Mouse (Mus musculus) T-cell, adult 2 months (primary cell): Measurements from ENCODE around the gene Ssh1.

Experiments used
- DNase-seq: peaks from one replicate; pipeline ENCODE4 v3.0.0; 2022; ENCODE audit warnings: low spot score

The Ssh1 gene

DNA sequence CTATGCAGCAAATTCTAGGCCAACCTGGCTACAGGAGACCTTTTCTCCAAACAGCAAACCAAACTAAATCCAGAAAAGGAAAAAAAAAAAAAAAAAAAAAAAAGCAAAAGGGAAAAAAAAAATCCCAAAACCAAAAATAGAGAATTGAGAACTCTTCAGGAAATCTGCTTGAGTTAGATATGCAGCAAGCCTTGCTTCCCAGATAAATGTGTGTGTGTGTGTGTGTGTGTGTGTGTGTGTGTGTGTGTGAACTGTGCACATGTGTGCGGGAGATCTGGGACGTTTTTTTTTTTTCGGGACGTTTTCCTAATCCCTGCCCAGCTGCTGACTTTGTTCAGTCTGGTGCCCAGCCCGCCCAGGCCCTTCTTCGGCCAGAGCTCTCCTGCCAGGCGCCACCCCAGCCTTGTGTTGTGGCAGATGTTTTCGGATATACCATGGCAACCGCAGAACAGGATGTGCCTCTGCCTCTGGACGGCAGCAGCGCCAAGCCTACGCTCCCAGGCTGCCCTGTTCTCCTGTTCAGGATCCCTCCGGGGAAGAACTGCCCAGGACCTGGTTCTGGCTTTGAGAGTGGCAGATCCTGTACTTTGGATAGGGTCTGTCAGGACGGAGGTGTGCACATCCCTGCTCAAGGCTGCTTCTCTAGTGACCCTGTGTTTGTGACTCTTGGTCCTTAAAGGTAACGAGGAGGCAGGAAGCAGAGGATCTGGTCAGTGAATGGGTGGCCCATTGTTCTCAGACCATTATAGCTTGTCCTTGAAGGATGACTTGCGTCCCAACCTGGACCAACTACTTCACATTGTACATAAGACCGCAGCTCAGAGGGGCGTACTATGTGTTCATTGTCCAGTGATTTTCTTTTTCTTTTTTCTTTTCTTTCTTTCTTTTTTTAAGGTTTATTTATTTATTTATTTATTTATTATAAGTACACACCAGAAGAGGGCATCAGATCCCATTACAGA is 62.8 kb downstream of the Ssh1 start:
- DNase-seq = peak; percentile 35

GRCm38 (mm10) chr5:113929950-113930647 is 63.6 kb downstream of the Ssh1 start:
- no peak for DNase-seq

DNA sequence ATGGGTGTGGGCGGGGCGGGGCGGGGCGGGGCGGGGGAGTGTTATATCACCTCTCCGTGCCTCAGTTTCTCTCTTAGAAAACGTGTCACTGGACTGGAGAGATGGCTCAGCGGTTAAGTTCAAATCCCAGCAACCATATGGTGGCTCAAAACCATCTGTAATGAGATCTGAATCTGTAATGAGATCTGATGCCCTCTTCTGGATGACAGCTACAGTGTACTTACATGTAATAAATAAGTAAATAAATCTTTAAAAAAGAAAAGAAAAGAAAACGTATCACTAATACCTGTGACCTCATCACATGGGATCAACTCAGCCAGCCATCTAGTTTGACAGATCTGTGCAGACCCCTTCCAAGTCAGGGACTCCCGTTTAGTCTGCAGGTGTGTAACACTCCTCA is 64.2 kb downstream of the Ssh1 start:
- no peak for DNase-seq

GRCm38 (mm10) chr5:113924608-113925007 is 69.1 kb downstream of the Ssh1 start:
- DNase-seq = no peak

DNA sequence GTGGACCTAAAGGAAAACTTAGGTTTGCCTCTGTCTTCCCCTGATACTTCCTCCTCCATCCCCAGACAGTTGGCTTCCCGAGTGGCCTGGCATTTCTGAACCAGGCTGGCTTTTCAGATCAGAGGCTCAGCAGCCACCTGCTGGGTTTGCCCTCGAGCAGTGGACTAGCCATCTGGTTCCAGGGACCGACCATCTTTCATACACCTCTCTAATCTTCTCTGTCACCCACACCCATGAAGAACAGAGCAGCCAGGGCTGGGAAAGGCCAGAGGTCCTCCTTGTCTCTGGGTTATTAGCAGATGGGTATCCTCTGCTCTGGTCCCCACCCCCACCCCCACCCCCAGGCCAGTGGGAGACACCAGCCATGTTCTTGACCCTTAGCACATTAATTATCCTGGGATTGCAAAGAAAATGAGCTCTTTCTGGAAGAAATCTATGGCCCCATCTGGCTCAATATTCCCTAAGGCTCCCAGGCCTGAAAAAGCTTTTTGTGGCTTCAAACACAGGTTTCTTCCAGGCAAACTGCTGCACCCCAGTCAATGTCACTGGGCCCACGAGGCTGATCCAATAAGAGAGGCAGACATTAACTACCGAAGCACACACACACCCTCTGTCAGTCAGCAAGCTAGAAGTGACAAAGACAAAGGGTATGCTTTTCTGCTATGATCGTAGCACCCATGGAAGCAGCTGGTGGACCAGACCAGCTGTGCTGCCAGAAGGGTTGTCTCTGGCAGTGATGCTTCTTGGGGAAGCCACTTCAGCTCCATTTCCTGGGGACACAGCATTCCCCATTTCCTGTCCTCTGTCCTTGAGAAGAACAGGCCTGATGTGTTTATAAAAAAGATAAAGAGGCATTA is 72.2 kb downstream of the Ssh1 start:
- no peak for DNase-seq

- no peak for DNase-seq
Observed at GRCm38 (mm10) chr5:113919060-113919459, 74.6 kb downstream of the Ssh1 start.

GRCm38 (mm10) chr5:113918654-113919053 is 75.0 kb downstream of the Ssh1 start:
- peak; percentile 40 for DNase-seq

DNA sequence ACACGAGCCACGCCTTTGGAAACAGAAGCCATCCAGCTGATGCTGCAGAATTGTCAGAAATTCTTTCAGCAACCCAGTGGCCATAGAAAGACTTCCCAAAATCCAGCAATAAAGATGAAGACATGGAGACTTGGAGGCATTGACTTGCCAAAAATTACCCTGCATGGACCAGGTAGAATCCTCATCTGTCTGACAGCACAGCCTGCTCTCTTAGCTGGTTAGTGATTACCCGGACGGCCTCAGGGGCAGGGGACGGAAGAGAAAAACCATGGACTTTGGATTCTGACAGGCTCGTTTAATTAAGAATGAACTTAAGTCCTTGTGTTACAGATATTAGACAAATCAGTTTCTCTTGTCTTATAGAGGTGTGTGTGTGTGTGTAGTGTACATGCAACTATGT is 83.0 kb downstream of the Ssh1 start:
- no peak for DNase-seq

GRCm38 (mm10) chr5:113910065-113910701 is 83.5 kb downstream of the Ssh1 start:
- no peak for DNase-seq

GRCm38 (mm10) chr5:113908592-113909441 is 84.9 kb downstream of the Ssh1 start, which contains the start of gene Coro1c:
TSS of gene Coro1c (minus strand) at chr5:113908758.
- peak; percentile 98 for DNase-seq

DNA sequence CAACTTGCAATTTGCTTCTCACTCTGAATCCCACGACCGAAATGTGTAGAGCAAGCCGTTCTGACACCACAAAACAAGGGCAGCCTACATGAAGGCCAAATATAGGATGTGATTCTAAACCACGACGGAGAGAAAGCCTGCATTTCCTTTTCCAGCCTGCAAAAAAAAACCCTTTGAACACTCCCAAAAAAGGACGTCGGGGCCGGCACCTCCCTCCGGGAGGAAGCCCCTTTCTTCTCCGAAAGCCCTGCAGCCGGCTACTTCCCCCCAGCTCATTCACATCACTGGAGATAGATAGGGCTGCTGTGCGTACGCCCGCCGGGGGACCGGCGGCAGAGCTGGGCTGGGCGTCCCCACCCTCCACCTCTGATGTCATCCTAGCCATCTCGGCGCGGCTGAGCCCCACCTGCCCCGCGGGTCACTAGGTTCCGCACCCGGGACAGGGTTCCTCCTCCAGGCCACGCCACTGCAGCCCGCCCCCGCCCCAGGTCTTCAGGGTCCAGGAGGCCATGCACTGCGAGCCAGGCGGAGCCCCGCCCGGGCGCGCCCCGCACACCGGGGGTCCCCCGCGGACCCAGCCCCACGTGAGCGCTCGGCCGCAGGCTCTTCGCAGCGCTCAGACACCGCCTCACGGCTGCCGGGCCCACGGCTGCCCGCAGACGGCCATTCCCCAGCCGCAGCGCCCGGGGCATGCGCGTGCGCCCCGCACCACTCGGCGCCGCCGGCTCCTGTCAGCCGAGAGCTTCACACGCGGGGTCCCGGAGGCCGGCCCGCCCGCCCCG is 85.7 kb downstream of the Ssh1 start:
- peak; percentile 77 for DNase-seq

DNA sequence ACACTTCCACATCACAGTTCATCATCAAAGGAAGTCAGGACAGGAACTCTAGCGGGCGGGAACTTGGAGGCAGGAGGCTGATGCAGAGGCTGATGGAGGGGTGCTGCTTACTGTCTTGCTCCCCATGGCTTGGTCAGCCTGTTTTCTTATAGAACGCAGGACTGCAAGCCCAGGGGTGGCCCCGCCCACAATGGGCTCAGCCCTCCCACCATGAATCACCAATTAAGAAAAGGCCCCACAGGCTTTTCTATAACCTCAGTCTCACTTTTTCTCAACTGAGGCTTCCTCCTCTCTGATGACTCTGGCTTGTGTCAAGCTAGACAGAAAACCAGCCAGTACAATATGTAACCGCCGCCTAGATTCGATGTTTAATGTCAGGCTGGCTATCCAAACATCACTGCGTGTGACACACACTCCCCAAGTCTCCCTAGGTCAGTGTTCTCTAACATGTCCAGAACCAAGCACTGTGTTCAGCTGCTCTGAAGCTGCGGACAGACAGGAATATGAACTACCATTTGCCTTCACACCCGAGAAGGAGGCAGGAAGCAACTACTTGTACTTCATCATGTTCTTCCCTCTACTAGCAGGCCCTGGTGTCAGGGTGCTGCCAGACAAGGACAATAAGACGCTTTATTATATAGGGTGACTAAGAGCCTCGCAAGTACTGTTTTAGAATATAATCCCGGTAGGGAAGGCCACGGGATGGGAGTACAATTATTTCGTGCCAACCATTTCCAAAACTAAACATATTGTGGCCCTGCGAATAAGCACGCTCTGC is 86.5 kb downstream of the Ssh1 start:
- peak; percentile 35 for DNase-seq

DNA sequence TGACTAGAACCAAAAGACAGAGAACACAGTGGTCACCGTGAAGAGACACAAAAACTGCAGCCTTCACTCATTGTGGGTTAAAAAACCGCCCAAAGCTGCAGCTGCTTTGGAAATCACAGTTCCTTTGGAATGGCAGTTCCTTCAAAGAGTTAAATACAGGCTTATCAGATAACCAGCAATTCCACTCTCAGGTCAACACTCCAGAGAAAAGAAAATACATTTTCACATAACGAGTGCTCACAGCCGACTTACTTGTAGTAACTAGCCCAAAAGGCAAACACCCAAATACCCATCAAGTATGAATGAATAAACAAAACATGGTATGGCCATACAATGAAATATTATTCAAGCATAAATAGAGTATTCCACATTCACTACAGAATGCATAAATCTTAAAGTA is 88.7 kb downstream of the Ssh1 start:
- DNase-seq = no peak

GRCm38 (mm10) chr5:113902983-113903382 is 90.7 kb downstream of the Ssh1 start:
- no peak for DNase-seq

DNA sequence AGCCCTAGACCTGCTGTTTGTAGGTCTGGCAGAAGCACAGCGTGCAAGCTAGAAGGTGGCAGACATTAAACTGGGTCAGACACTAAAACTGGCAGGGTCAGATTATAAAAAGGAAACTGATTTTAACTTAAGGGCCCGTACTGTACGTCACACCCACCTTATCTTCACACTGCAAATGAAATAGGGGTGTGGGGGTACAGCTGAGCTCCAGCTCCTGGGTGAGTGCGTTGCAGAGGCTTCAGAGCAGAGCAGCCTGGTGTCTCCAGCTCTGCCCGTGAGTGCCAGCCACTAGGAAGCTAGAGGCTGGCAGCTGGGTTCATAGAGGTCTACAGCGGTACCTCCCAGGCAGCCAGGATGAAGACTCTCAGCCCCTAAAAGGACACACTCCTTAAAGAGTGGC is 91.7 kb downstream of the Ssh1 start:
- no peak for DNase-seq

- DNase-seq = no peak
Observed at GRCm38 (mm10) chr5:113901074-113901571, 92.6 kb downstream of the Ssh1 start.

- DNase-seq = peak; percentile 23
Observed at GRCm38 (mm10) chr5:113899543-113899942, 94.2 kb downstream of the Ssh1 start.

DNA sequence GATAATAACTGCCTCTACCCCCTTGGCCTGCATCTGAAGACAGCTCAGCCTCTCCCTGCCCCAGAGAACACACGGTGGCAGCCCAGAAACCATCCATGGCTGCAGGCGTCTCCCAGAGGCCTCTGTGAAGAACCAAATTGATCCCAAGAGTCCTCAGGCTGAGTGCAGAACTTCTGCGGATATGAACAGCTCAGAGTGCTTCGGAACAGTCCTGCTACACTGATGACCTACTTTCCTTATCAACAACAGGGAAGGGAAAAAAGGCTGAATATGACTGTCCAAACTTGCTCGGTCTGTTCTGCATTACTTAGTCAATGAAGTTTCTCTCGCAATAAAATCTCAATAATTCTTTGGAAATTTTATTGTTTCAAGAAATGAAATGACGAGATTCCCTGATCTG is 101.7 kb downstream of the Ssh1 start:
- no peak for DNase-seq

GRCm38 (mm10) chr5:113890874-113891273 is 102.8 kb downstream of the Ssh1 start:
- no peak for DNase-seq
